Mouse (Mus musculus) neural tube, embryonic 11.5 days (tissue): ENCODE data around the gene Gtf3c3. TPM values are rescaled to one million over a fixed set of nuclear protein-coding genes. Genes with fewer than 3 reads are reported as not detected.

ENCODE experiments used
- ATAC-seq: fragments of 200-750 bp; cut with Nextera tagmentation; 2 replicates; pipeline ENCODE4 v1.8.0; 2017; ENCODE audit warnings: moderate number of reproducible peaks, mild to moderate bottlenecking, moderate TSS enrichment, moderate library complexity; ENCODE audit not compliant: insufficient read depth, low FRiP score, low TSS enrichment
- DNase-seq: peaks from one replicate; pipeline ENCODE4 v3.0.0-alpha.2; 2015; ENCODE audit warnings: low spot score
- H3K27ac ChIP-seq: fragments of 300-500 bp; sonication (generic); 2 replicates; pipeline ENCODE4 v1.5.1; 2014; ENCODE audit warnings: low read depth, mild to moderate bottlenecking, low read length
- H3K27me3 ChIP-seq: fragments of 300-500 bp; sonication (generic); 2 replicates; pipeline ENCODE4 v1.6.1; 2014; ENCODE audit warnings: mild to moderate bottlenecking, low read length, mixed read lengths; ENCODE audit not compliant: control insufficient read depth, insufficient read depth
- H3K36me3 ChIP-seq: fragments of 300-500 bp; sonication (generic); 2 replicates; pipeline ENCODE4 v1.6.1; 2014; ENCODE audit warnings: mild to moderate bottlenecking, low read length, moderate library complexity, mixed read lengths; ENCODE audit not compliant: control insufficient read depth, insufficient read depth
- H3K4me1 ChIP-seq: fragments of 300-500 bp; sonication (generic); 2 replicates; pipeline ENCODE4 v1.6.1; 2014; ENCODE audit warnings: low read length, mixed read lengths; ENCODE audit not compliant: control insufficient read depth, insufficient read depth
- H3K4me2 ChIP-seq: fragments of 300-500 bp; sonication (generic); 2 replicates; pipeline ENCODE4 v1.6.1; 2014; ENCODE audit warnings: low read depth, mild to moderate bottlenecking, moderate library complexity
- H3K4me3 ChIP-seq: fragments of 300-500 bp; sonication (generic); 2 replicates; pipeline ENCODE4 v1.5.1; 2014; ENCODE audit warnings: low read depth, low read length
- H3K9ac ChIP-seq: fragments of 300-500 bp; sonication (generic); 2 replicates; pipeline ENCODE4 v1.6.1; 2014; ENCODE audit warnings: mild to moderate bottlenecking, low read length
- H3K9me3 ChIP-seq: fragments of 300-500 bp; sonication (generic); 2 replicates; pipeline ENCODE4 v1.6.1; 2016; ENCODE audit warnings: low read length; ENCODE audit not compliant: control insufficient read depth
- WGBS: fragments of 180-500 bp; shearing (Covaris S2); extraction: QIAGEN DNeasy Blood & Tissue Kit; methylation state at CpG from one replicate; pipeline ENCODE4 v1.1.7; 2014; 5-methylcytosine and 5-hydroxymethylcytosine counted together
- polyA plus RNA-seq: library from polyadenylated mRNA; unstranded; fragments of >200 nt; fragmentation: Nextera tagmentation; extraction: Ambion mirVana; gene quantifications from 2 replicates; pipeline ENCODE4 v1.2.1, GENCODE M21; 2014

Gtf3c3 gene
- polyA plus RNA-seq, 1 experiment from 2014 or later: 32.2 TPM

DNA sequence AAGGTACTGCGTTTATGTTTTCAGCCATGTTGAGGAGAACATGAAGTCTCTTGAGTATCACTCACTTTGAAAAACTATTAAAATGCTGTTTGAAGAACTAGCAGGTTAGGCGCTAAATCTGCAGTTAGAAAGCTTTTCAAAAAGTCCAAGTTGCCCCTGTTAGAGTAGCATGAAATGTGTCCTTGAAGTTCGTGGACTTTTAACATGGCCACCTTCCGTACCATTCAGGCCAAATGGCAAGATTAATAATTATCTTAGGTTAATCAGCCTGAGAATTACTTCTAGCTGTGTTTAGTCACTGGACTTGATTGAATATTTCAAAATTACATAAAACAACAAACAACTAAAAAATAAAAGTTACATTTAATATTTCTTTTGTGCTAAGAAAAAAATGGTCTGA, 84.0 kb downstream of the Gtf3c3 start:
- no peak for DNase-seq
- no peaks in the 10 kb centered on the region for H3K27me3 ChIP-seq
- no peaks in the 10 kb centered on the region for H3K36me3 ChIP-seq
- no peak for ATAC-seq
- no peak overlapping the region for H3K4me3 ChIP-seq
- no peaks in the 10 kb centered on the region for H3K4me1 ChIP-seq
- no peak overlapping the region for H3K27ac ChIP-seq
- no peak overlapping the region for H3K4me2 ChIP-seq
- no peaks in the 10 kb centered on the region for H3K9me3 ChIP-seq
- H3K9ac ChIP-seq: no peak overlapping the region
- 91% methylated on average over 4 of the region's 4 CpGs for WGBS

Other genes starting within 250 kb of the Gtf3c3 start
- gene Hecw2, start 243.8 kb downstream of the Gtf3c3 start, polyA plus RNA-seq: 5.5 and 7.6 TPM in 2 replicates
- gene Ccdc150, start 188.3 kb downstream of the Gtf3c3 start, polyA plus RNA-seq: 0.24 and 0.46 TPM in 2 replicates
- 10.8 and 12.5 TPM in 2 replicates for gene Pgap1, start 118.7 kb upstream of the Gtf3c3 start, polyA plus RNA-seq